Mouse (Mus musculus) ES-Bruce4 (cell line): ENCODE results near the gene Fam222b. TPM values are rescaled to one million over a fixed set of nuclear protein-coding genes. Genes with fewer than 3 reads are reported as not detected.

Experiments
- H3K27ac ChIP-seq: 2 replicates; pipeline ENCODE4 v1.5.1; 2012; ENCODE audit warnings: low read length, inconsistent platforms; ENCODE audit not compliant: insufficient read depth
- H3K27me3 ChIP-seq: 2 replicates; pipeline ENCODE4 v1.6.1; 2012; ENCODE audit warnings: mild to moderate bottlenecking, low read length, inconsistent platforms; ENCODE audit not compliant: control insufficient read depth, poor library complexity, insufficient read depth, severe bottlenecking
- H3K36me3 ChIP-seq: 2 replicates; pipeline ENCODE4 v1.6.1; 2012; ENCODE audit warnings: inconsistent platforms, mild to moderate bottlenecking, low read length, moderate library complexity; ENCODE audit not compliant: control insufficient read depth, poor library complexity, insufficient read depth, severe bottlenecking
- H3K4me1 ChIP-seq: one replicate; pipeline ENCODE4 v1.8.1; 2011; ENCODE audit warnings: low read length; ENCODE audit not compliant: control insufficient read depth, insufficient read depth
- H3K4me3 ChIP-seq: 2 replicates; pipeline ENCODE4 v1.5.1; 2011; ENCODE audit warnings: low read depth, mild to moderate bottlenecking, low read length
- H3K9ac ChIP-seq: 2 replicates; pipeline ENCODE4 v1.6.1; 2012; ENCODE audit warnings: low read depth, mild to moderate bottlenecking, inconsistent platforms; ENCODE audit not compliant: poor library complexity, severe bottlenecking
- H3K9me3 ChIP-seq: replicated peaks from 2 replicates; pipeline ENCODE4 v1.6.1; 2012; ENCODE audit warnings: mild to moderate bottlenecking, low read length, inconsistent platforms; ENCODE audit not compliant: control insufficient read depth, poor library complexity, insufficient read depth, severe bottlenecking
- CTCF ChIP-seq: IDR thresholded peaks from one replicate; pipeline ENCODE4 v1.8.1; 2011; ENCODE audit warnings: low read depth, low read length
- EP300 ChIP-seq: IDR thresholded peaks from 2 replicates; pipeline ENCODE4 v1.6.1; 2011; ENCODE audit warnings: low read depth, low read length; ENCODE audit not compliant: insufficient read depth
- POLR2A ChIP-seq: IDR thresholded peaks from one replicate; pipeline ENCODE4 v1.8.1; 2011; ENCODE audit warnings: low read length; ENCODE audit not compliant: insufficient read depth
- polyA plus RNA-seq: library from polyadenylated mRNA; stranded (reverse); fragments of >200 nt; gene quantifications from 2 replicates; pipeline ENCODE4 v1.2.4, GENCODE M21; 2011; ENCODE audit warnings: low read depth; ENCODE audit not compliant: missing spikeins, insufficient read depth, insufficient read length

Fam222b gene
- polyA plus RNA-seq, 1 experiment, result 17.5 TPM

GRCm38 (mm10) chr11:78122815-78123214 lies 28.4 kb downstream of the Fam222b start:
- Histone ChIP-seq H3K27ac (no peak overlapping the region), H3K9ac (no peak overlapping the region), H3K4me1 (no peaks in the 10 kb centered on the region), H3K27me3 (no peaks in the 10 kb centered on the region), H3K36me3 (no peaks in the 10 kb centered on the region), H3K4me3 (no peak overlapping the region), H3K9me3 (no peaks in the 10 kb centered on the region)
- no peak for TF ChIP-seq EP300
- no peak for TF ChIP-seq POLR2A
- TF ChIP-seq CTCF, result no peak

DNA sequence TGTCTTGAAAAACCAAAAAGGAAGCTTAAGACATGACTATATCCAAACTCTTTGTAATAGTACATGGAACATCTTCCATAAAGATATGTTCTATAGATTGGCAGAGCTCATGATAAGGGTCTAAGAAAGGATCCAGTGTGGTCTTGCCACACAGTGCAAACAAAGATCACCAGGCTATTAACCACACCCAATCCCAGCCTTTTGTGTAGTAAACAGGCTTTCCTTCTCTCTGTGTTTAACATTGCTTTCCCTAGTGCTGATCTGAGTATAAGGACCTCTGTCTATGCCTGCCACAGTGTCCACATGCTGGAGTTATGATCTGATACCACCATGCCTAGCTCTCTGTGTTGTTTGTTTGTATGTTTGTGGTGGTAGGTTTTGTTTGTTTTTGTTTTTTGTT lies 29.3 kb downstream of the Fam222b start:
- Histone ChIP-seq H3K4me3 (no peak overlapping the region), H3K27ac (peak overlapping the region; percentile 13; the same call in 1 of the 2 replicates), H3K9me3 (no peaks in the 10 kb centered on the region), H3K36me3 (no peaks in the 10 kb centered on the region), H3K27me3 (no peaks in the 10 kb centered on the region), H3K4me1 (no peaks in the 10 kb centered on the region), H3K9ac (no peak overlapping the region)
- TF ChIP-seq EP300 (no peak), POLR2A (no peak), CTCF (no peak)

DNA sequence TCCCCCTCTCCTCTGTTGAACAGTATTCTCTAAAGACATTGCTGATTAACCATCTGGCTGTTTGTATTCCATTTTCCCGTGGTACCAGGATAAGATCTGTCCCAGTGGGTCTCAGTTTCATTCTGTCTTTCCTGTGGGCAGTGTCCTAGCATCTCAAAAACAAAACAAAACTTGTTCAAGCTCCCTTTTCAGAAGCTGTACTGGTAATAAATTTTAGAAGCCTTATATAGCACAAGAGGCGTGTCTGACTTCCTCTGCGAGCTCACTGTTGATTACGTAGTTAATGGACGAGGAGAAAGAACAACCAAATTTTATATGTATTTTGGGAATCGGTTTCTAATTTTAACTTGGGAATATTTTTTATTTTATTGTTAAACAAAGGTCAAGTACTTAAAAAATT lies 31.2 kb downstream of the Fam222b start:
- no peak overlapping the region for H3K4me3 ChIP-seq
- no peak overlapping the region for H3K27ac ChIP-seq
- H3K9ac ChIP-seq, result no peak overlapping the region

DNA sequence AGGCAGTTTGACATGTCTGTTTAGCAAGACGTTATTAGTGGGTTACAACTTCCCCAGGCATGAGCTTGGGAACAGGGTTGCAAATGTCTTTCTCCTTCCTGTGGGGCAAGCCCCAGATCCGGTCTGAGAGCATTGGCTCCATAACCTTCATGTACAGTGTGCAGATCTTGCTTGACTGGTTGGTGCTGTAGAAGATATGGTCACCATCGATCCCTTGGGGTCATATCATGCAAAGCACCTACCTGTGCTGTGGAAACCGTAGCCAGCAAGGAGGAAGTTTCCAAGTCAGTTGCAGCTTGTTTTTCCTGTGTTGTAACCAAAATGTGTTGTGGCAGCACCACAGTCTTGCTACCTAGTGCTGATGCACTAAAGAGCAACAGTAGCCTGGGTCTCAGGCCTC lies 32.3 kb downstream of the Fam222b start:
- Histone ChIP-seq H3K4me1 (no peaks in the 10 kb centered on the region), H3K27me3 (no peaks in the 10 kb centered on the region), H3K9me3 (no peaks in the 10 kb centered on the region), H3K4me3 (no peak overlapping the region), H3K9ac (no peak overlapping the region), H3K27ac (no peak overlapping the region), H3K36me3 (no peaks in the 10 kb centered on the region)
- TF ChIP-seq EP300, result no peak
- no peak for TF ChIP-seq CTCF
- no peak for TF ChIP-seq POLR2A

More for the DNA sequence above, 31.2 kb downstream of the Fam222b start:
- TF ChIP-seq EP300 (no peak), CTCF (no peak), POLR2A (no peak)
- Histone ChIP-seq H3K9me3 (no peaks in the 10 kb centered on the region), H3K4me1 (no peaks in the 10 kb centered on the region), H3K27me3 (no peaks in the 10 kb centered on the region), H3K36me3 (no peaks in the 10 kb centered on the region)

- Histone ChIP-seq H3K9ac (no peak overlapping the region), H3K4me1 (no peaks in the 10 kb centered on the region), H3K9me3 (no peaks in the 10 kb centered on the region), H3K27me3 (no peaks in the 10 kb centered on the region), H3K27ac (no peak overlapping the region), H3K4me3 (no peak overlapping the region), H3K36me3 (no peaks in the 10 kb centered on the region)
- TF ChIP-seq POLR2A (no peak), EP300 (no peak), CTCF (no peak)
These were observed 35.0 kb downstream of the Fam222b start for GRCm38 (mm10) chr11:78129458-78129857.

- Histone ChIP-seq H3K4me3 (no peak overlapping the region), H3K9me3 (no peaks in the 10 kb centered on the region), H3K27ac (no peak overlapping the region), H3K36me3 (no peaks in the 10 kb centered on the region), H3K4me1 (no peaks in the 10 kb centered on the region), H3K27me3 (no peaks in the 10 kb centered on the region), H3K9ac (no peak overlapping the region)
- TF ChIP-seq POLR2A (no peak), EP300 (no peak), CTCF (no peak)
These were observed 39.5 kb downstream of the Fam222b start for GRCm38 (mm10) chr11:78133915-78134314.
